Mouse (Mus musculus): ENCODE measurements around the gene Lpar3. TPM values are rescaled to one million over a fixed set of nuclear protein-coding genes. Genes with fewer than 3 reads are reported as not detected.
A peak's percentile ranks its signal among the peaks of the same experiment; 100 is the strongest.

The Lpar3 gene
- polyA plus RNA-seq, 1 experiment = 0.25 TPM

DNA sequence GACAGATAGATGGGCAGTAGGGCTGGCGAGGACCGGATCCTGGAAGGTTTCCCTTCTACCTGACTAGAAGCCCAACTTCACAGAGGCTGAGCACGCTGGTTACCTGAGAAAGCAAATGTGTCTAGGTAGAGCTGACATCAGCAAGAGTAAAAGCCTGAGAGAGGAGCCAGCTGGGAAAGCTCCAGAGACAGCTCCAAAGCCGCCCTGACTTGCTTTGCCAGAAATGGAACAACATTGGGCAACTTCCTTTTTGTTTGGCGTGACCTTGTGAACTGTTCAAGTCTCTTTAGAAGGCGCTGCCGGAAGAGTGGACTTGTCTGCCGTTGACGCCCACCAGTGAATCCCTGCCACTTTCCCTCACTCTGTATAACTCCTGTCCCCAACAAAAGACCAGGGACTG lies 39.4 kb downstream of the Lpar3 start:
- no peaks in the 10 kb centered on the region for H3K79me3 ChIP-seq (ENCODE audit: low read depth)
- TF ChIP-seq CTCF (IDR thresholded peaks at IDR 0.05; ENCODE audit: control insufficient read depth, insufficient read depth, insufficient read length) = no peak
- TF ChIP-seq MYOG (IDR thresholded peaks at IDR 0.05; ENCODE audit: control insufficient read depth, extremely low read depth, insufficient read length) = no peak
- no peak for TF ChIP-seq CEBPB (IDR thresholded peaks at IDR 0.05; ENCODE audit: low read depth)
- no peak for TF ChIP-seq MYOD1 (IDR thresholded peaks at IDR 0.05; ENCODE audit: control insufficient read depth, insufficient read length, low read depth)
- TF ChIP-seq MAX (IDR thresholded peaks at IDR 0.05) = no peak
- TF ChIP-seq USF1 (IDR thresholded peaks at IDR 0.05; ENCODE audit: low read depth) = no peak
- no peak for TF ChIP-seq FOSL1 (IDR thresholded peaks at IDR 0.05; ENCODE audit: insufficient read depth, low read length, poor library complexity, severe bottlenecking)
- no peak overlapping the region for H3K4me3 ChIP-seq (ENCODE audit: insufficient read depth, poor library complexity, severe bottlenecking)

DNA sequence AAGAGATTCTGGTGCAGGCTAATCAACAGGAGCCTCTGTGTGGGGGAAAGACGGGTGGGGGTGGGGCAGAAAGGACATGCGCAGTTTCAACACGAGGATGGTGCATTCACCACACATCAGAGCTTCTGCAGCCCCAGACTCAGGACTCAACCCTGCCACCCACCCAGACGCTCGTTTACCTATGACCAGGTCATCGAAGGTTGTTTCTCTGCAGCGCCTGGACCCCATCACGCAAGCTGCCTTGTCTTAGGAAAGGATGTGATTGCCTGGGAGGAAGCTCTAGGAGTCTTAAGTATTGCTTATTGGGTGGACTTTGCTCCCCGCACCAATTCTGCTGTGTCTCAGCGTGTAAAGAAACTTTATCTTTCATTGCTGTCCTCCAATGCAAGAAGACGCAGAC lies 40.1 kb downstream of the Lpar3 start:
- H3K4me3 ChIP-seq (ENCODE audit: insufficient read depth, poor library complexity, severe bottlenecking) = no peak overlapping the region
- H3K79me3 ChIP-seq (ENCODE audit: low read depth) = no peaks in the 10 kb centered on the region
- no peaks in the 10 kb centered on the region for H3K79me2 ChIP-seq (ENCODE audit: control insufficient read depth, insufficient read depth)
- H3K27me3 ChIP-seq (ENCODE audit: control insufficient read depth, insufficient read depth, insufficient read length) = no peaks in the 10 kb centered on the region
- TF ChIP-seq MYOD1 (IDR thresholded peaks at IDR 0.05; ENCODE audit: control insufficient read depth, insufficient read length, low read depth) = no peak
- no peak for TF ChIP-seq FOSL1 (IDR thresholded peaks at IDR 0.05; ENCODE audit: insufficient read depth, low read length, poor library complexity, severe bottlenecking)
- no peak for TF ChIP-seq CTCF (IDR thresholded peaks at IDR 0.05; ENCODE audit: control insufficient read depth, insufficient read depth, insufficient read length)
- no peak for TF ChIP-seq MYOG (IDR thresholded peaks at IDR 0.05; ENCODE audit: control insufficient read depth, extremely low read depth, insufficient read length)
- no peak for TF ChIP-seq CEBPB (IDR thresholded peaks at IDR 0.05; ENCODE audit: low read depth)
- TF ChIP-seq MAX (IDR thresholded peaks at IDR 0.05) = no peak
- TF ChIP-seq USF1 (IDR thresholded peaks at IDR 0.05; ENCODE audit: low read depth) = no peak
- no peaks in the 10 kb centered on the region for H3K36me3 ChIP-seq (ENCODE audit: control insufficient read depth, insufficient read depth)
- no peak overlapping the region for H3ac ChIP-seq (ENCODE audit: control insufficient read depth, insufficient read length, low read depth)

More for the DNA sequence above, 39.4 kb downstream of the Lpar3 start:
- no peaks in the 10 kb centered on the region for H3K79me2 ChIP-seq (ENCODE audit: control insufficient read depth, insufficient read depth)
- H3ac ChIP-seq (ENCODE audit: control insufficient read depth, insufficient read length, low read depth) = no peak overlapping the region
- H3K27me3 ChIP-seq (ENCODE audit: control insufficient read depth, insufficient read depth, insufficient read length) = no peaks in the 10 kb centered on the region
- no peaks in the 10 kb centered on the region for H3K36me3 ChIP-seq (ENCODE audit: control insufficient read depth, insufficient read depth)

GRCm38 (mm10) chr3:146262536-146262935 lies 41.8 kb downstream of the Lpar3 start:
- no peak overlapping the region for H3ac ChIP-seq (ENCODE audit: control insufficient read depth, insufficient read length, low read depth)
- H3K79me2 ChIP-seq (ENCODE audit: control insufficient read depth, insufficient read depth) = no peaks in the 10 kb centered on the region
- H3K79me3 ChIP-seq (ENCODE audit: low read depth) = no peaks in the 10 kb centered on the region
- no peak overlapping the region for H3K4me3 ChIP-seq (ENCODE audit: insufficient read depth, poor library complexity, severe bottlenecking)
- no peaks in the 10 kb centered on the region for H3K36me3 ChIP-seq (ENCODE audit: control insufficient read depth, insufficient read depth)
- TF ChIP-seq CEBPB (IDR thresholded peaks at IDR 0.05; ENCODE audit: low read depth) = no peak
- no peak for TF ChIP-seq MYOG (IDR thresholded peaks at IDR 0.05; ENCODE audit: control insufficient read depth, extremely low read depth, insufficient read length)
- no peak for TF ChIP-seq MYOD1 (IDR thresholded peaks at IDR 0.05; ENCODE audit: control insufficient read depth, insufficient read length, low read depth)
- TF ChIP-seq CTCF (IDR thresholded peaks at IDR 0.05; ENCODE audit: control insufficient read depth, insufficient read depth, insufficient read length) = no peak
- TF ChIP-seq MAX (IDR thresholded peaks at IDR 0.05) = no peak
- TF ChIP-seq FOSL1 (IDR thresholded peaks at IDR 0.05; ENCODE audit: insufficient read depth, low read length, poor library complexity, severe bottlenecking) = no peak
- no peak for TF ChIP-seq USF1 (IDR thresholded peaks at IDR 0.05; ENCODE audit: low read depth)
- no peaks in the 10 kb centered on the region for H3K27me3 ChIP-seq (ENCODE audit: control insufficient read depth, insufficient read depth, insufficient read length)

DNA sequence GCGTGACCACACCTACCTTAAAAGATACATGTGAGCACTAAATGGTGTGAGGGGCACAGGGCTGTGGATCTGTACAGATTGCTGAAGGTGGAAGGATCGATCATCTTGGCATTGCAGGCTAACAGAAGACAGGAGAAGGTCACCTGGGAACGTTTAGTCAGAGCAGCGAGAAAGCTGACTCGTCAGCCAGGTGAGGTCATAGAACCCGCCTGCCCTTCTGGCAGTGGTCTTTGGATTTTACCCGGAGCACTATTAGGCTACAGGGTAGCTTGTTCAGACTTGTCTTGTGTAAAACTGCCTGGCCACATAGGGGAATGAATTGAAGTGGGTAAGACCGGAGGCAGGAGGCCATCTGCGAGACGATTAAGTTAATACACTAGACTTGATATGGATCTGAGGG lies 43.4 kb downstream of the Lpar3 start:
- TF ChIP-seq FOSL1 (IDR thresholded peaks at IDR 0.05; ENCODE audit: insufficient read depth, low read length, poor library complexity, severe bottlenecking) = no peak
- no peak for TF ChIP-seq CTCF (IDR thresholded peaks at IDR 0.05; ENCODE audit: control insufficient read depth, insufficient read depth, insufficient read length)
- TF ChIP-seq CEBPB (IDR thresholded peaks at IDR 0.05; ENCODE audit: low read depth) = no peak
- TF ChIP-seq USF1 (IDR thresholded peaks at IDR 0.05; ENCODE audit: low read depth) = no peak
- no peak for TF ChIP-seq MYOG (IDR thresholded peaks at IDR 0.05; ENCODE audit: control insufficient read depth, extremely low read depth, insufficient read length)
- no peak for TF ChIP-seq MYOD1 (IDR thresholded peaks at IDR 0.05; ENCODE audit: control insufficient read depth, insufficient read length, low read depth)
- TF ChIP-seq MAX (IDR thresholded peaks at IDR 0.05) = no peak
- no peaks in the 10 kb centered on the region for H3K27me3 ChIP-seq (ENCODE audit: control insufficient read depth, insufficient read depth, insufficient read length)
- H3K79me2 ChIP-seq (ENCODE audit: control insufficient read depth, insufficient read depth) = no peaks in the 10 kb centered on the region
- H3K79me3 ChIP-seq (ENCODE audit: low read depth) = no peaks in the 10 kb centered on the region
- no peaks in the 10 kb centered on the region for H3K36me3 ChIP-seq (ENCODE audit: control insufficient read depth, insufficient read depth)
- H3K4me3 ChIP-seq (ENCODE audit: insufficient read depth, poor library complexity, severe bottlenecking) = no peak overlapping the region
- H3ac ChIP-seq (ENCODE audit: control insufficient read depth, insufficient read length, low read depth) = no peak overlapping the region

- Histone ChIP-seq H3K36me3 (ENCODE audit: control insufficient read depth, insufficient read depth) (no peaks in the 10 kb centered on the region), H3K79me2 (ENCODE audit: control insufficient read depth, insufficient read depth) (no peaks in the 10 kb centered on the region), H3ac (ENCODE audit: control insufficient read depth, insufficient read length, low read depth) (no peak overlapping the region), H3K27me3 (ENCODE audit: control insufficient read depth, insufficient read depth, insufficient read length) (no peaks in the 10 kb centered on the region), H3K4me3 (ENCODE audit: insufficient read depth, poor library complexity, severe bottlenecking) (no peak overlapping the region), H3K79me3 (ENCODE audit: low read depth) (no peaks in the 10 kb centered on the region)
- TF ChIP-seq CTCF (IDR thresholded peaks at IDR 0.05; ENCODE audit: control insufficient read depth, insufficient read depth, insufficient read length) (no peak), MAX (IDR thresholded peaks at IDR 0.05) (no peak), MYOG (IDR thresholded peaks at IDR 0.05; ENCODE audit: control insufficient read depth, extremely low read depth, insufficient read length) (no peak), FOSL1 (IDR thresholded peaks at IDR 0.05; ENCODE audit: insufficient read depth, low read length, poor library complexity, severe bottlenecking) (no peak), MYOD1 (IDR thresholded peaks at IDR 0.05; ENCODE audit: control insufficient read depth, insufficient read length, low read depth) (no peak), CEBPB (IDR thresholded peaks at IDR 0.05; ENCODE audit: low read depth) (peak; percentile 56)
These were observed 44.9 kb downstream of the Lpar3 start for GRCm38 (mm10) chr3:146265545-146266130.

All from C2C12 (cell line).